Mouse (Mus musculus) midbrain, embryonic 11.5 days (tissue): ENCODE measurements around the gene Rnf121. TPM values are rescaled to one million over a fixed set of nuclear protein-coding genes. Genes with fewer than 3 reads are reported as not detected.

Experiments
- ATAC-seq: fragments of 200-750 bp; cut with Nextera tagmentation; 2 replicates; pipeline ENCODE4 v1.8.0; 2017; ENCODE audit warnings: moderate TSS enrichment, moderate library complexity; ENCODE audit not compliant: low FRiP score
- DNase-seq: peaks from one replicate; pipeline ENCODE4 v3.0.0; 2015; ENCODE audit warnings: low spot score; ENCODE audit errors: missing footprints
- H3K27ac ChIP-seq: fragments of 300-500 bp; sonication (generic); 2 replicates; pipeline ENCODE4 v1.5.1; 2014; ENCODE audit warnings: low read depth, low read length
- H3K27me3 ChIP-seq: fragments of 300-500 bp; sonication (generic); 2 replicates; pipeline ENCODE4 v1.6.1; 2014; ENCODE audit warnings: mild to moderate bottlenecking, low read length, moderate library complexity, mixed read lengths; ENCODE audit not compliant: control insufficient read depth, insufficient read depth
- H3K36me3 ChIP-seq: fragments of 300-500 bp; sonication (generic); 2 replicates; pipeline ENCODE4 v1.6.1; 2014; ENCODE audit warnings: mild to moderate bottlenecking, low read length, moderate library complexity, mixed read lengths; ENCODE audit not compliant: control insufficient read depth, insufficient read depth
- H3K4me1 ChIP-seq: fragments of 300-500 bp; sonication (generic); 2 replicates; pipeline ENCODE4 v1.6.1; 2014; ENCODE audit warnings: low read length; ENCODE audit not compliant: control insufficient read depth, insufficient read depth
- H3K4me2 ChIP-seq: fragments of 300-500 bp; sonication (generic); 2 replicates; pipeline ENCODE4 v1.6.1; 2014; ENCODE audit warnings: mild to moderate bottlenecking, moderate library complexity
- H3K4me3 ChIP-seq: fragments of 300-500 bp; sonication (generic); 2 replicates; pipeline ENCODE4 v1.5.1; 2014; ENCODE audit warnings: low read depth, low read length
- H3K9ac ChIP-seq: fragments of 300-500 bp; sonication (generic); 2 replicates; pipeline ENCODE4 v1.6.1; 2014; ENCODE audit warnings: low read length
- H3K9me3 ChIP-seq: fragments of 300-500 bp; sonication (generic); 2 replicates; pipeline ENCODE4 v1.6.1; 2016; ENCODE audit warnings: low read length; ENCODE audit not compliant: control insufficient read depth
- WGBS: fragments of 180-500 bp; shearing (Covaris S2); extraction: QIAGEN DNeasy Blood & Tissue Kit; methylation state at CpG from one replicate; pipeline ENCODE4 v1.1.7; 2014; 5-methylcytosine and 5-hydroxymethylcytosine counted together
- polyA plus RNA-seq: library from polyadenylated mRNA; unstranded; fragments of >200 nt; fragmentation: Nextera tagmentation; extraction: Ambion mirVana; gene quantifications from 2 replicates; pipeline ENCODE4 v1.2.1, GENCODE M21; 2014

The Rnf121 gene
- polyA plus RNA-seq, 1 experiment from 2014 or later, result 28.3 TPM

- Histone ChIP-seq H3K9ac (no peak overlapping the region), H3K36me3 (no peaks in the 10 kb centered on the region), H3K9me3 (no peaks in the 10 kb centered on the region), H3K4me2 (no peak overlapping the region), H3K27me3 (no peaks in the 10 kb centered on the region; the same call in 1 of the 2 replicates), H3K27ac (no peak overlapping the region), H3K4me3 (no peak overlapping the region), H3K4me1 (peaks cover 15% of the 10 kb centered on the region)
- no peak for DNase-seq
- ATAC-seq, result no peak
- WGBS, result 41% methylated on average over 6 of the region's 6 CpGs
Observed at GRCm38 (mm10) chr7:102102696-102103095, 37.4 kb upstream of the Rnf121 start.

DNA sequence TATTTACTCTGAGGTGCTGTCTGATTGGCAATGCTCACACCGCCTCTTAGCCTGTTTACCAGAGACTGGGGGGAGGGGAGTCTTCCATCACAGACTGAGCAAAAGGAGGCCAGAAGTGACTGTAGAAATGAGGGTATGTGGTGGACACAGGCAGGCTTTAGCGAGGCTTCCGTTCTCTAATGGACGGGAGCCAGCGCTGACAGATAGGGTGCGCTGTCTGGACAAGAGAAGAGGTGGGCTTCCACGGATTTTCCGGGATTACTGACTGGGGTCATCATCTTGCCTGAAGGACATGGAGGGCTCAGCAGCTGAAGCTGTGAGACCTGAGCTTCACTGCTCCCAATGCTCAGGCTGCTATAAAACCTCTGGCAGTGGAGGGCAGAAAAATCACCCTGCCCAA lies 37.0 kb upstream of the Rnf121 start:
- Histone ChIP-seq H3K36me3 (no peaks in the 10 kb centered on the region), H3K27ac (no peak overlapping the region), H3K4me2 (no peak overlapping the region), H3K9me3 (no peaks in the 10 kb centered on the region), H3K9ac (no peak overlapping the region), H3K27me3 (no peaks in the 10 kb centered on the region; the same call in 1 of the 2 replicates), H3K4me1 (peaks cover 15% of the 10 kb centered on the region), H3K4me3 (no peak overlapping the region)
- WGBS, result 46% methylated on average over 8 of the region's 8 CpGs
- DNase-seq, result peak; percentile 81
- no peak for ATAC-seq

GRCm38 (mm10) chr7:102101487-102101886 lies 36.2 kb upstream of the Rnf121 start, which contains the start of gene Art1:
Gene Art1, plus strand, starts transcription at chr7:102101743.
- Histone ChIP-seq H3K4me2 (no peak within 1 kb of the TSS; the same call in 1 of the 2 replicates), H3K4me1 (peaks cover 10% of the 10 kb centered on the region), H3K9ac (no peak within 1 kb of the TSS), H3K27me3 (no peaks in the 10 kb centered on the region), H3K4me3 (no peak within 1 kb of the TSS), H3K9me3 (no peaks in the 10 kb centered on the region), H3K36me3 (no peaks in the 10 kb centered on the region), H3K27ac (no peak within 1 kb of the TSS)
- WGBS, result 42% methylated on average over 5 of the region's 5 CpGs
- DNase-seq (peak; percentile 66), ATAC-seq (no peak)

DNA sequence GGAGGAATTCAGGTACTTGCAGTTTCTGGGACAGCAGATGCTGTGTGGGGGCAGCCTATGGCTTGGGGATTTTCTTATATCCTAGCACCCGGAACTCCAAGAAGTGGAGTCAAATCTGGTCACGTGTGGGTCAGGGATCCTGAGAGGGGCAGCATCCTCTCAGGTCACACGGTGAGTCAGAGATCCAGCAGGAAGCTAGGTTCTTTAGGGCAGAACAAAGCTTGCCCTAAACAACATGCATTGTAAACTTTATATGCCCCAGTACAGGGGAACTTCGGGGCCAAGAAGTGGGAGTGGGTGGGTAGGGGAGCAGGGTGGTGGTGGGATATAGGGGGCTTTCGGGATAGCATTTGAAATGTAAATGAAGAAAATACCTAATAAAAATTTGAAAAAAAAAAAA lies 35.6 kb upstream of the Rnf121 start:
- WGBS, result 56% methylated on average over 5 of the region's 5 CpGs
- H3K4me1 ChIP-seq, result peaks cover 10% of the 10 kb centered on the region
- no peak overlapping the region for H3K27ac ChIP-seq
- no peak overlapping the region for H3K4me3 ChIP-seq
- DNase-seq (no peak), ATAC-seq (no peak)
- H3K9ac ChIP-seq, result no peak overlapping the region
- H3K36me3 ChIP-seq, result no peaks in the 10 kb centered on the region
- H3K9me3 ChIP-seq, result no peaks in the 10 kb centered on the region
- no peaks in the 10 kb centered on the region for H3K27me3 ChIP-seq
- H3K4me2 ChIP-seq, result no peak overlapping the region; the same call in 1 of the 2 replicates

DNA sequence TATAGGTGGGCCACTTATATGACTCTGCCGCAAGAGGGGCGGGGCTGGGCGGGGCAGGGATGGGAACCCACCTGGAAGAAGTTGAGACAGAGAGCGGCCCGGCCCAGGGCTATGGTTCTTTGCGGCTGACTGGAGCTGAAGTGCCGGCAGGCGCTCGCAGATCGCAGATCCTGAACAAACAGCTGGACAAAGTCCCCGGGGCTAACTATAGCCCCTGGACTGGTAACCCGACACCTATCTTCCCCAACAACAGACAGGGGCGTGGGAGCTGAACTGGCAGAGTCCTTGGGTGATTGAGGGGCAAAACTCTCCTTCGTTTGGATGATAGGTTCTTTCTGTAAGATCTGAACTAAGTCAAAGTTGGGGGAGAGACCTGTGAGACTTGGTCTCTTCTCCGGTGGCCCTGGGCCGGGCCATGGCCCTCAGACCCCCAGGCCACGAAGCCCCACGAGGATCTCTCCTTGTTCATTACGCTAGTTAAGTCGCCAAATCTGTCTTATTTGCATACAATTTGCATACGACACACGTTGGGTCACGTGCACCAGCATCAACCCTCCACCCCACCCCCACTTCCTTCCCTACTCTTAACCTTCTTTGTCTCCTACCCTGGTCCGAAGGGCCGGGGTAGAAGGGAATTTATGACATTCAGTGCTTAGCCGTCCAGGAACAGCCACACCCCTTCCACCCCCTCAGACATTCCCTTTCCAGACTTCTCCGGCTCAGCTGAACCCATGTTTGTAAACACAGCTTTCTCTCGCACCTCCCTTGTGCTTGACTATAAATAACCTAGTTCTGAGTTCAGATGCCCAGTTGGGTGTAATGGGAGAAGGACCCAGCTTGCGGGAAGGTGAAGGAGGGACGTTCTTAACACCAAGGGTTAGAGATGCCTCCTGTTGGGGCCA lies 34.7 kb upstream of the Rnf121 start:
- Histone ChIP-seq H3K27ac (no peak overlapping the region), H3K4me3 (peak overlapping the region; percentile 22), H3K9ac (peak overlapping the region; percentile 33; the same call in 1 of the 2 replicates), H3K4me2 (peak overlapping the region; percentile 49), H3K36me3 (no peaks in the 10 kb centered on the region), H3K27me3 (no peaks in the 10 kb centered on the region), H3K9me3 (no peaks in the 10 kb centered on the region), H3K4me1 (peaks cover 10% of the 10 kb centered on the region)
- peak; percentile 71 for ATAC-seq
- 6% methylated on average over 30 of the region's 30 CpGs for WGBS
- peak; percentile 92 for DNase-seq

- no peaks in the 10 kb centered on the region for H3K27me3 ChIP-seq
- no peak for DNase-seq
- no peak overlapping the region for H3K4me2 ChIP-seq
- ATAC-seq, result no peak
- H3K27ac ChIP-seq, result no peak overlapping the region
- H3K9ac ChIP-seq, result no peak overlapping the region
- H3K36me3 ChIP-seq, result peaks cover 2% of the 10 kb centered on the region
- H3K4me1 ChIP-seq, result no peaks in the 10 kb centered on the region
- no peaks in the 10 kb centered on the region for H3K9me3 ChIP-seq
- WGBS, result 89% methylated on average over 4 of the region's 4 CpGs
- H3K4me3 ChIP-seq, result no peak overlapping the region
Observed at GRCm38 (mm10) chr7:102087336-102087735, 22.1 kb upstream of the Rnf121 start.

DNA sequence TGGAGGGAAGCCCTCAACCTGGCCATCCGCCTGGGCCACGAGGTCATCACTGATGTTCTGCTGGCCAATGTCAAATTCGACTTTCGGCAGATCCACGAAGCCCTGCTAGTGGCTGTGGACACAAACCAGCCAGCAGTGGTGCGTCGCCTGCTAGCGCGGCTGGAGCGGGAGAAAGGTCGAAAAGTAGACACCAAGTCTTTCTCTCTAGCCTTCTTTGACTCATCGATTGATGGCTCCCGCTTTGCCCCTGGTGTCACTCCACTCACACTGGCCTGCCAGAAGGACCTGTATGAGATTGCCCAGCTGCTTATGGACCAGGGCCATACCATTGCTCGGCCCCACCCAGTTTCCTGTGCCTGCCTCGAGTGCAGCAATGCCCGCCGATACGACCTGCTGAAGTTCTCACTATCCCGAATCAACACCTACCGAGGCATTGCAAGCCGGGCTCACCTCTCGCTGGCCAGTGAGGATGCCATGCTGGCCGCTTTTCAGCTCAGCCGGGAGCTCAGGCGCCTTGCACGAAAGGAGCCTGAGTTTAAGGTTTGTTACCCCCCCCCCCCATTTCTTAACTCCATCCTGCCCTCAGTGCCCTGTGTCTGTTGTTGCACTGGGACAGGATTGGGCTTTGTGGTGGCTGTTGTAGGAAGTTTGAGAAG lies 18.9 kb upstream of the Rnf121 start:
- Histone ChIP-seq H3K4me2 (no peak overlapping the region), H3K9me3 (no peaks in the 10 kb centered on the region), H3K4me3 (no peak overlapping the region), H3K27me3 (no peaks in the 10 kb centered on the region), H3K27ac (no peak overlapping the region), H3K9ac (no peak overlapping the region), H3K36me3 (peaks cover 19% of the 10 kb centered on the region), H3K4me1 (no peaks in the 10 kb centered on the region)
- ATAC-seq, result no peak
- peak; percentile 79 for DNase-seq
- WGBS, result 91% methylated on average over 26 of the region's 26 CpGs

DNA sequence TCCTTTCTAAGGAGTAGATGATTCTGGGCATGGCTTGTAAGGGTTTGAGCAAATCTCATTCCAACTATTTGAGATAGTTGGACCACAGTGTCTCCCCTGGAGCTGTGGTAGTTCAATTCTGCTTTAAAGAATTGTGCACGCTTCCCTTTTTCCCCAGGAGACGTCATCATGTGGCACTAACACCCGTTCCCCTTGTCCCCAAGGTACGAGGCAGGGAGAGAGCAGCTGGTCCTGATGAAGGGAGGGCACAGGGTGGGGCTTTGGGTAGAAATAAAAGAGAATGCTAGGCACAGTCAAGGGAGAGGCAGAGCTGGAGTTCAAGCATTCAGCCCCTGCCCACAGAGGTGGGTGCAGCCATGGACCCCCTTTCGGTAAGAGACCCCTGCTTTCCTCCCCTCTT lies 17.5 kb upstream of the Rnf121 start, which contains the start of gene Trpc2:
TSS of gene Trpc2 (plus strand) at position 301 of the 400 bp plus-strand sequence.
- H3K4me2 ChIP-seq, result no peak within 1 kb of the TSS
- no peak within 1 kb of the TSS for H3K4me3 ChIP-seq
- DNase-seq (no peak), ATAC-seq (no peak)
- H3K27me3 ChIP-seq, result no peaks in the 10 kb centered on the region
- no peaks in the 10 kb centered on the region for H3K4me1 ChIP-seq
- peaks cover 24% of the 10 kb centered on the region for H3K36me3 ChIP-seq
- H3K27ac ChIP-seq, result no peak within 1 kb of the TSS
- H3K9me3 ChIP-seq, result no peaks in the 10 kb centered on the region
- H3K9ac ChIP-seq, result no peak within 1 kb of the TSS
- 90% methylated on average over 5 of the region's 5 CpGs for WGBS

- no peak for ATAC-seq
- no peak for DNase-seq
- 98% methylated on average over 5 of the region's 5 CpGs for WGBS
- H3K4me2 ChIP-seq, result no peak overlapping the region
- H3K4me1 ChIP-seq, result no peaks in the 10 kb centered on the region
- no peaks in the 10 kb centered on the region for H3K9me3 ChIP-seq
- no peak overlapping the region for H3K27ac ChIP-seq
- H3K27me3 ChIP-seq, result no peaks in the 10 kb centered on the region
- peaks cover 24% of the 10 kb centered on the region for H3K36me3 ChIP-seq
- H3K9ac ChIP-seq, result no peak overlapping the region
- no peak overlapping the region for H3K4me3 ChIP-seq
Observed at GRCm38 (mm10) chr7:102081784-102082183, 16.5 kb upstream of the Rnf121 start.
